Mouse (Mus musculus) megakaryocyte, embryonic 14.5 days (primary cell): ENCODE measurements around the gene Kif5a.

ENCODE experiments used
- FLI1 ChIP-seq: IDR thresholded peaks from 2 replicates; pipeline ENCODE4 v1.6.1; 2012; ENCODE audit warnings: low read length, inconsistent platforms, mixed read lengths
- GATA1 ChIP-seq: IDR thresholded peaks from 3 replicates; pipeline ENCODE4 v1.6.1; 2012; ENCODE audit warnings: mixed read lengths, low read length, inconsistent platforms, borderline replicate concordance

GRCm38 (mm10) chr10:127295986-127296794, 33.0 kb upstream of the Kif5a start:
- TF ChIP-seq GATA1: no peak
- no peak for TF ChIP-seq FLI1
